Mouse (Mus musculus) liver, embryonic 13.5 days (tissue): ENCODE measurements around the gene Slc7a4. TPM values are rescaled to one million over a fixed set of nuclear protein-coding genes. Genes with fewer than 3 reads are reported as not detected.

ENCODE experiments used
- ATAC-seq: fragments of 200-750 bp; cut with Nextera tagmentation; 2 replicates; pipeline ENCODE4 v1.8.0; 2017; ENCODE audit warnings: low read depth, mild to moderate bottlenecking, moderate number of reproducible peaks, moderate library complexity
- DNase-seq: peaks from one replicate; pipeline ENCODE4 v3.0.0; 2022
- H3K27ac ChIP-seq: fragments of 300-500 bp; sonication (generic); 2 replicates; pipeline ENCODE4 v1.5.1; 2015; ENCODE audit warnings: moderate library complexity, mild to moderate bottlenecking, inconsistent platforms
- H3K27me3 ChIP-seq: fragments of 300-500 bp; sonication (generic); 2 replicates; pipeline ENCODE4 v1.6.1; 2015; ENCODE audit warnings: mild to moderate bottlenecking, inconsistent platforms
- H3K36me3 ChIP-seq: fragments of 300-500 bp; sonication (generic); 2 replicates; pipeline ENCODE4 v1.6.1; 2015; ENCODE audit warnings: mild to moderate bottlenecking, inconsistent platforms
- H3K4me1 ChIP-seq: fragments of 300-500 bp; sonication (generic); replicated peaks from 2 replicates; pipeline ENCODE4 v1.6.1; 2015; ENCODE audit warnings: inconsistent platforms
- H3K4me2 ChIP-seq: fragments of 300-500 bp; sonication (generic); 2 replicates; pipeline ENCODE4 v1.6.1; 2015; ENCODE audit warnings: inconsistent platforms, mild to moderate bottlenecking, moderate library complexity
- H3K4me3 ChIP-seq: fragments of 300-500 bp; sonication (generic); replicated peaks from 2 replicates; pipeline ENCODE4 v1.5.1; 2015; ENCODE audit warnings: mild to moderate bottlenecking, inconsistent platforms
- H3K9ac ChIP-seq: fragments of 300-500 bp; sonication (generic); 2 replicates; pipeline ENCODE4 v1.6.1; 2015; ENCODE audit warnings: mild to moderate bottlenecking, inconsistent platforms
- H3K9me3 ChIP-seq: fragments of 300-500 bp; sonication (generic); replicated peaks from 2 replicates; pipeline ENCODE4 v1.6.1; 2016; ENCODE audit warnings: inconsistent platforms
- WGBS: fragments of 180-500 bp; shearing (Covaris S2); methylation state at CpG from one replicate; pipeline ENCODE4 v1.1.7; 2015; ENCODE audit not compliant: insufficient replicate concordance; 5-methylcytosine and 5-hydroxymethylcytosine counted together
- polyA plus RNA-seq: library from polyadenylated mRNA; unstranded; fragments of >200 nt; fragmentation: Nextera tagmentation; extraction: Ambion mirVana; gene quantifications from 2 replicates; pipeline ENCODE4 v1.2.1, GENCODE M21; 2015

The Slc7a4 gene
- polyA plus RNA-seq, 1 experiment from 2014 or later: 1.8 TPM

DNA sequence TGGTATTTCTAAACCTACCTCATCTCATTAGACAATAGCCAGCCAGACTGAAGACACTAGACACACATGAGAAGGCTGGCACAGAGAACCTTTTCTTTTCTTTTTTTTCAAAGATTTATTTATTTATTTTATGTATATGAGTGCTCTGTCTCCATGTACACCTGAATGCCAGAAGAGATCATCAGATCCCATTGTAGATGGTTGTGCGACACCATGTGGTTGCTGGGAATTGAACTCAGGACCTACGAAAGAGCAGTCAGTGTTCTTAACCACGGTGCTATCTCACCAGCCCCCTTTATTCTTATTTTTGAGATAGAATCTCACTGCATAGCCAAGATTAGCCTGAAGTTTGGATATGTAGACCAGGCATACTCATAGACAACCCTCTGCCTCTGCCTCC lies 46.4 kb downstream of the Slc7a4 start:
- no peak for DNase-seq
- 72% methylated on average over 3 of the region's 3 CpGs for WGBS
- Histone ChIP-seq H3K4me3 (no peak overlapping the region), H3K9me3 (no peaks in the 10 kb centered on the region), H3K4me2 (no peak overlapping the region), H3K27ac (no peak overlapping the region), H3K4me1 (peaks cover 10% of the 10 kb centered on the region), H3K36me3 (no peaks in the 10 kb centered on the region), H3K27me3 (peaks cover 19% of the 10 kb centered on the region), H3K9ac (no peak overlapping the region)
- ATAC-seq: no peak

DNA sequence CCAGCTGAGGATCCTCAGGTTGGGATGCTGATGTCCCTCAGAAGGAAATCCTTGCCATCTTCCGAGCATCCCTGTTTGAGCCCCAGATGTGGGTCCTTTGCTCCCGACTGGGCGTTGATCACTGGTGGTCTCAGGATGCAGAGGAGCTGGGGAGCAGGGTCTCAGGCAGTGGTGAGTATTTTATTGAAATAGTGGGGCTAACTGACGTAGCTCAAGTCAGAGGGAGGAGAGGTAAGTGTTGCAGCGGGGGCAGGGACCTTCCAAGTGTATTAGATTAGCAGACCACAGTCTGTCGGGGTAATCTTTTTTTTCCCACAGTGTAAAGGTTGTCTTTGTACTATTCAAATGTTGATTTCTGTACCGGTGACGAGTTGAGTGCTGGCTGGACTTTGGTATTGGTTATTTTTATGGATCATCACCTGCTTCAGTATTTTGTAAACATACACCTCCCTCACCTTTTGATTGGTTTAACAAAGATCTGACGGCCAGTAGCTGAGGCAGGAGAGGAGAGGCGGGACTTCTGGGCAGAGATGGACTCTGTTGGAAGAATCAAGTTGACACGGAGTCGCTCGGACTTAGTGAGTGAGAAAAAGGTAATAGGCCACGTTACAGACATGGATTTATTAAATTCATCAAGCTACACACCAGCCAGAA lies 50.2 kb downstream of the Slc7a4 start:
- H3K4me3 ChIP-seq: no peak overlapping the region
- no peak overlapping the region for H3K4me2 ChIP-seq
- H3K27me3 ChIP-seq: no peaks in the 10 kb centered on the region
- H3K9ac ChIP-seq: no peak overlapping the region
- H3K4me1 ChIP-seq: peaks cover 30% of the 10 kb centered on the region
- ATAC-seq (no peak), DNase-seq (no peak)
- peaks cover 15% of the 10 kb centered on the region for H3K36me3 ChIP-seq
- no peak overlapping the region for H3K27ac ChIP-seq
- no peaks in the 10 kb centered on the region for H3K9me3 ChIP-seq
- 60% methylated on average over 14 of the region's 14 CpGs for WGBS

DNA sequence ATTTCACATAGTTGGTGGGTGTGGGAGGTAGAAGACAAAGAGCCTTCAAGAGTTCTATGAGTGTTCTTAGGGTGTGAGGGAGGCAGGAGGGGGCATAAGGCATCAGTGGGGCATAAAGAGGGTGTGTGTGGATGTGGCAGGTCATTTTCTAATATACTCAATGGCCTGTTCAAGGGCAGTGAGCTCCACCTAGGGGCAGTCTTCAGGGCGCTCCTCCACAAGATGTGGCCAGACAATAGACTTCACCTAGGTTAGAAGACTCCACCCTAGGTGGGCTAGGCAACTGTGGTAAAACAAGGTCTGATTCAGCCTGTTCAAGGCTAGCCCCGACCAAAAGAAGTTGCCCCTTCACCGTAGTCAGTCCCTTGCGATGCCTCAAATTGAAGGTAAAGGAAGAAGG lies 50.7 kb downstream of the Slc7a4 start:
- Histone ChIP-seq H3K9me3 (no peaks in the 10 kb centered on the region), H3K27ac (no peak overlapping the region), H3K4me2 (peak overlapping the region; percentile 86; the same call in 1 of the 2 replicates), H3K4me1 (peaks cover 30% of the 10 kb centered on the region), H3K4me3 (no peak overlapping the region), H3K36me3 (peaks cover 20% of the 10 kb centered on the region), H3K27me3 (no peaks in the 10 kb centered on the region), H3K9ac (no peak overlapping the region)
- ATAC-seq (no peak), DNase-seq (no peak)
- 52% methylated on average over 4 of the region's 4 CpGs for WGBS

DNA sequence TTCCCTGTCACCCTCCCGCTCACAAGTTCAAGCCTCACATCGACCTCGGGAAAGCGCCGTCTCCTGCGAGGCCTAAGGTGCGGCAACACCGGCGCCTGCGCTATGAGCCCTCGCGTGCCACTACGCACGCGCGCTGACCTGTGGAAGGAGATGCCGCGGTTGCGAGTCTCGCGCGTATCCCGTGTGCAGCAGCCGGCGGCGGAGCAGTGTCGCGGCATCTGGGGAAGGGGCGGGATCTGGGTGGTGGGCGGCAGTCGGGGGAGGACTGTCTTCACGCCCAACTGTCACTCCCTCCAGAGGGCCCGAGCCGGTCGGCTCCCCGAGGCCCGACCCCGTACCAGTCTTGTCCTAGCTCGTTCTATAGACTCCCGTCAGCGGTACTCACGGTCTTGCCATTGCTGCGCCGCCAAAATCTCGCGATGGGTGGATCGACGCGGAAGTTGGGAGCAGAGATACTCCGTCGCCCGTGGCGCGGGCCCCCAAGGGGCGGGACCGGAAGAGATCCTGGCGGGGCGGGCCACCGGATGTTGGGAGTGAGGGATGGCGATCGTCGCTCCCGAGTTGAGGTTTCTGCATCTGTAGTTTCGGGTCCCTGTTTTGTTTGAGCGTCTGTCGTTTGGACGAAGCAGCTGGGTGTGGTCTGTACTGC lies 52.2 kb downstream of the Slc7a4 start, which contains the start of gene Thap7:
TSS of gene Thap7 (minus strand) at position 497 of the 649 bp plus-strand sequence.
- peaks cover 30% of the 10 kb centered on the region for H3K4me1 ChIP-seq
- no peaks in the 10 kb centered on the region for H3K27me3 ChIP-seq
- peak; percentile 96 for DNase-seq
- ATAC-seq: peak; percentile 95
- WGBS: under 1% methylated on average over 67 of the region's 67 CpGs
- H3K9ac ChIP-seq: peak within 1 kb of the TSS; percentile 88
- peaks cover 35% of the 10 kb centered on the region for H3K36me3 ChIP-seq
- H3K27ac ChIP-seq: peak within 1 kb of the TSS; percentile 94
- H3K4me3 ChIP-seq: peak within 1 kb of the TSS; percentile 71
- peak within 1 kb of the TSS; percentile 86 for H3K4me2 ChIP-seq
- H3K9me3 ChIP-seq: no peaks in the 10 kb centered on the region

DNA sequence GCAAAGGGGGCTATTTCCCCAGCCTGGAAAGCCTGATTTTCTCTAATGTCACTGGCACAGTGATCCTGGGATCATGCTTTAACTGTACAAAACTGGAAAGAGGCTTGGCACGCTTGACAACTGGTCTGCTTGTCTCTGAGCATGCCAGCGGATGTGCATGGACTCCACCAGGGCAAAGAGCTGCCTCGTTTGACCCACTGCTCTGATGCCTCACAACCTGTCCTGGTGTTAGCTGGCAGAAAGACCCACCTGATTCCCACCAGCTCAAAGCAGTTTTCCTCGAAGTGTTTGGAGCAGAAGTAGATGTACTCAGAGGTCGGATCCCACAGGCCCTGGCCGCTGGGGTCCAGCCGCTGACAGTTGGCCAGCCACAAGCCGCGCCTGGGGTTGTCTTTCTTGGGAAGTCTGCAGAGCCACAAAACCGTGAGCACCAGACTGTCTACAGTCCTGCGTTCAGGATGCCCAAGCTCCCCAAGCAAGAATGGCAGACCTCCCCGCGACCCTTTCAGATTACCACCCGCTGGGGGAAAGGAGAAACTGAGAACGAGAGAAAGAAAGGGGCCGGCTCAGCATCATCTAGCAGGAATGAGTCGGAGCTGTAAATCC lies 52.9 kb downstream of the Slc7a4 start:
- whole genome bisulfite sequencing: 12% methylated on average over 17 of the region's 17 CpGs

DNA sequence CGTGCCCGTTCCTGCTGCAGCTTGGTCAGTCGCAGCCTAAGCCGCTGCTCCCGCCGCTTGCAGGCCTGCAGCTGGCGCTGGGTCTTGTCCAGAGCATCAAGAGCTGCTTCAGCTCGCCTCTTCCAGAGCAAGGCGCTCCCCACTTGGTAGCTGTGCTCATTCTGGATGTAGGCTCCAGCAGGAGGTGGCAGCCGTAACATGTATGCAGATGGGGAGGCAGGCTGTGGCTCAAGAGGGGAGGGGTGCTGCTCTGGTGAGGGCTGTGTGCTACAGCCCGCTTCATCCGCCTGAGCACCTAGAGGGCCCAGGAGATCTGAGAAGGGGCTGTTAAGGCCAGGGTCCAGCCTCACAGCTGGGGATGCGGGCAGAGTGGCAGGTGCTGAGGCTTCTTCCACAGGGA lies 54.7 kb downstream of the Slc7a4 start:
- DNase-seq: no peak
- Histone ChIP-seq H3K4me1 (peaks cover 30% of the 10 kb centered on the region), H3K9me3 (no peaks in the 10 kb centered on the region), H3K27ac (no peak overlapping the region), H3K9ac (no peak overlapping the region), H3K36me3 (peaks cover 58% of the 10 kb centered on the region), H3K4me2 (no peak overlapping the region), H3K27me3 (no peaks in the 10 kb centered on the region), H3K4me3 (no peak overlapping the region)
- no peak for ATAC-seq
- WGBS: 85% methylated on average over 13 of the region's 13 CpGs

More for the DNA sequence above, 52.9 kb downstream of the Slc7a4 start:
- Histone ChIP-seq H3K9me3 (no peaks in the 10 kb centered on the region), H3K4me3 (peak overlapping the region; percentile 71), H3K27me3 (no peaks in the 10 kb centered on the region), H3K4me2 (peak overlapping the region; percentile 86), H3K4me1 (peaks cover 30% of the 10 kb centered on the region), H3K9ac (peak overlapping the region; percentile 88), H3K27ac (peak overlapping the region; percentile 94), H3K36me3 (peaks cover 42% of the 10 kb centered on the region)
- ATAC-seq (no peak), DNase-seq (peak; percentile 8)

DNA sequence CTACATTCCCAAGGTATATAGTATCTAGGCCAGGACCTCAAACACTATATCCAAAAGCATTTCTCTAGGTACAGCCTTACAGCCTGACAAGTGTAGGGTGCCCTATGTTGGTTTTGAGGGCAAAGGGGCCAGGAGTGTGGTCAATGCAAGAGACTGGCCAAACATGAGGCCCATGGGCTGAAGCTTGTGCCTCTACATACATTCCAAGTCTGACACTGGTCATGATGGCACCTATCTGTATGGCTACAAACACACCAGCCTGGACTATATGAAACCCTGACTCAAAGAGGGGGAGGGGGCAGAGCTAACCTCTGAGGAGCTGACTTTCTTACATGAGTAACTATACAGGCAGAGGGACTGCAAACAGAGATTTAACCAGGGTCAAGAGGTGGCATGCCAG lies 55.4 kb downstream of the Slc7a4 start:
- Histone ChIP-seq H3K36me3 (peaks cover 65% of the 10 kb centered on the region), H3K27ac (no peak overlapping the region), H3K4me1 (peaks cover 28% of the 10 kb centered on the region), H3K4me2 (no peak overlapping the region), H3K4me3 (no peak overlapping the region), H3K27me3 (no peaks in the 10 kb centered on the region), H3K9me3 (no peaks in the 10 kb centered on the region), H3K9ac (no peak overlapping the region)
- DNase-seq (no peak), ATAC-seq (no peak)

DNA sequence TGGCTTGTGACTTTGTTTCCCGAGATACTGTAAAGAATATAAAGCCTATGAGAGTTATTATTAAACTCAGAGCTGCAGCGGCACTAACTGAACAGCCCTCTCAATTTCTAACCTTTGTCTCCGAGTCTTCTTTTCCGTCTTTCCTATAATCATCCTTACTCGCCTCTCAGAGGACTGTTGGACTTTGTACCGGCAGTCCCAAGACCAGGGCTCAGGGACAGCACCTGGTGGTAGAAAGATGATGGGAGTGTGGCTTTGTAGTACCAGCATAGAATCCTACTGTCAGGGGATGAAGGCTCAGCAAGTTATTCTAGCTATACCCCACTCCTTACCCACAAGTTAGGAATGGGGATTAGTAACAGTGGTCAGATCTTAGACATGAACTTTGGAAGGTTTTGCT lies 56.8 kb downstream of the Slc7a4 start:
- no peaks in the 10 kb centered on the region for H3K27me3 ChIP-seq
- no peak for ATAC-seq
- H3K4me3 ChIP-seq: no peak overlapping the region
- H3K4me2 ChIP-seq: no peak overlapping the region
- no peaks in the 10 kb centered on the region for H3K9me3 ChIP-seq
- WGBS: 84% methylated on average over 6 of the region's 6 CpGs
- H3K36me3 ChIP-seq: peaks cover 78% of the 10 kb centered on the region
- no peak for DNase-seq
- peaks cover 16% of the 10 kb centered on the region for H3K4me1 ChIP-seq
- no peak overlapping the region for H3K9ac ChIP-seq
- no peak overlapping the region for H3K27ac ChIP-seq

DNA sequence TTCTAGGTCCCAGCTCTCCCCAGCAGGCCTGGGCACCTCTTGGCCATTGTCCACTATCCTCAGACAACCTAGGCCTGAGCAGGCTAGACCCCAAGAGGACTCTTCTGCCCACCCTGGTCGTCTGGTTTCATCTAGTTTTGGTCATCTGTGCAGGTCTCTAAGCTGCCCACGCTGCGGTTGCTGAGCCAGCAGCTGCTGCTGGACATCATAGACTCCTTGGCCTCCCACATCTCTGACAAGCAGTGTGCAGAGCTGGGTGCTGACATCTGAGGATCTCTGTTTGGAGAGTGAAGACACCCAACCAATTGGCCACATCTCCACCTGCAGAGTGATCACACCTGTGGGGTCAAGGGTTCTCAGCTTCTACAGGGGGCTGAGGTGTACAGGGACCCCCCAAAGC lies 57.5 kb downstream of the Slc7a4 start:
- ATAC-seq: no peak
- H3K27ac ChIP-seq: no peak overlapping the region
- H3K27me3 ChIP-seq: no peaks in the 10 kb centered on the region
- DNase-seq: no peak
- no peak overlapping the region for H3K9ac ChIP-seq
- H3K4me1 ChIP-seq: peaks cover 16% of the 10 kb centered on the region
- peaks cover 85% of the 10 kb centered on the region for H3K36me3 ChIP-seq
- 76% methylated on average over 3 of the region's 3 CpGs for WGBS
- no peaks in the 10 kb centered on the region for H3K9me3 ChIP-seq
- H3K4me3 ChIP-seq: no peak overlapping the region
- no peak overlapping the region for H3K4me2 ChIP-seq

DNA sequence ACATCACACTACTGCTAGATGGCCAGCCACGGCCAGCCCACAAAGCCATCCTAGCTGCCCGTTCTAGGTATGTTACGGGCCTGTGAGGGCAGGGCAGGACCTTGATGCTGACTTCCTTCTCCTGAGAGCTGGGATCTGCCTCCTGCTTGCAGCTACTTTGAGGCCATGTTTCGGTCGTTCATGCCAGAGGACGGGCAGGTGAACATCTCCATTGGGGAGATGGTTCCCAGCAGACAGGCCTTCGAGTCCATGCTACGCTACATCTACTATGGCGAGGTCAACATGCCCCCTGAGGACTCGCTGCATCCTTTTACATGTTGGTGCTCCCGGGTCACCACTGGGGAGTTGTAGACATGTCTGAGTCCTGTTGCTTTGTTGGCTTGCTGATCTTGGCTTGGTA lies 58.9 kb downstream of the Slc7a4 start:
- peaks cover 4% of the 10 kb centered on the region for H3K4me1 ChIP-seq
- no peaks in the 10 kb centered on the region for H3K9me3 ChIP-seq
- DNase-seq: no peak
- no peaks in the 10 kb centered on the region for H3K27me3 ChIP-seq
- H3K4me2 ChIP-seq: no peak overlapping the region
- WGBS: 84% methylated on average over 11 of the region's 11 CpGs
- peaks cover 97% of the 10 kb centered on the region for H3K36me3 ChIP-seq
- H3K4me3 ChIP-seq: no peak overlapping the region
- no peak overlapping the region for H3K9ac ChIP-seq
- no peak overlapping the region for H3K27ac ChIP-seq
- ATAC-seq: no peak
